Comparison of ENCODE assay signal across 15 mouse cellular contexts in the genomic region with DNA sequence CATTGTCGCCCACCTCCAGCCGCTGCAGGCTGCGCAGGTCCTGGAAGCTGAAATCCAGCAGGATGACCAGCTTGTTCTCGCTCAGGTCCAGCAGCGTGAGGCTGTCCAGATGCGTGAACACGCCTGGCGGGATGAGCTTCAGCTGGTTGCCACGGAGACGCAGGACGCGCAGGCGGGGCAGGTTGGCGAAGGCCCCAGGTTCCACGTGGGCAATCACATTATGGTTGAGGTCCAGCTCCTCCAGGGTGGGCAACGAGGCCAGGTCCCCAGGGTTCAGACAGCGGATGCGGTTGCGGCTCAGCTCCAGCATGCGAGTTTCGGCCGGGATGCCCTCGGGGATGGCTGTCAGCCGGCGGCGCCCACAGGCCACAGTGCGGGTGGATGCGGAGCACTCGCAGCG. TPM values are rescaled to one million over a fixed set of nuclear protein-coding genes. Genes with fewer than 3 reads are reported as not detected.
A peak's percentile ranks its signal among the peaks of the same experiment; 100 is the strongest.
DNase-seq lines count a peak whose midpoint lies in the region; ATAC-seq and TF ChIP-seq lines count a peak whose summit lies in the region.
"Had no signal": no experiment of that assay in that cellular context is flagged by ENCODE, and none has a peak within 500 bp of the region (broad histone marks: within the 10 kb centered on the region; RNA-seq: fewer than 3 reads in every experiment).

No protein-coding gene starts in this region.

- no peak for TF ChIP-seq CTCF in E14TG2a.4 (conservative IDR thresholded peaks at IDR 0.05; ENCODE audit: low read length)
- no peak for TF ChIP-seq CTCF in G1E (IDR thresholded peaks at IDR 0.05; ENCODE audit: low read depth, low read length)

- peaks cover 13% of the 10 kb centered on the region; the same call in 1 of the 2 replicates for H3K9me3 ChIP-seq in heart, embryonic 12.5 days (replicated peaks)
- H3K9me3 ChIP-seq in E14TG2a.4 (ENCODE audit: low read length) (no peaks in the 10 kb centered on the region), G1E (replicated peaks) (peaks cover 18% of the 10 kb centered on the region)
- H3K9me3 ChIP-seq in limb, embryonic 10.5 days (replicated peaks), result no peaks in the 10 kb centered on the region; the same call in 1 of the 2 replicates
- H3K9me3 ChIP-seq: liver, embryonic 12.5 days had no signal

- intact Hi-C loops in heart, postnatal 14 days (cut with DNase I), result no loop called here
- intact Hi-C loops in left cerebral cortex, postnatal 36 days (cut with DNase I), result no loop called here

- peaks cover 46% of the 10 kb centered on the region for H3K4me1 ChIP-seq in heart, embryonic 12.5 days (replicated peaks)
- H3K4me1 ChIP-seq in E14TG2a.4 (replicated peaks; ENCODE audit: low read depth, low read length), result peaks cover 71% of the 10 kb centered on the region
- H3K4me1 ChIP-seq in G1E (ENCODE audit: insufficient read depth, low read depth, low read length), result peaks cover 39% of the 10 kb centered on the region
- H3K4me1 ChIP-seq in limb, embryonic 10.5 days, result peaks cover 46% of the 10 kb centered on the region

- H3K27ac ChIP-seq in heart, embryonic 12.5 days (ENCODE audit: poor library complexity, severe bottlenecking), result no peak overlapping the region
- 0 out of 2 replicates have a peak overlapping the region, but pooled peaks have one; percentile 4 for H3K27ac ChIP-seq in limb, embryonic 10.5 days
- H3K27ac ChIP-seq: embryonic facial prominence, embryonic 12.5 days; liver, embryonic 12.5 days had no signal

- no peak for ATAC-seq in heart, embryonic 12.5 days (ENCODE audit: insufficient number of reproducible peaks, low FRiP score)
- ATAC-seq in G1E (ENCODE audit: extremely low read depth, insufficient number of reproducible peaks, low FRiP score, poor library complexity, severe bottlenecking), result no peak
- no peak for ATAC-seq in granulocyte monocyte progenitor cell, adult 5-6 weeks (replicated peaks; ENCODE audit: poor library complexity, severe bottlenecking)
- ATAC-seq: forebrain, embryonic 14.5 days; liver, embryonic 12.5 days had no signal

- WGBS in heart, embryonic 12.5 days, result 48% methylated on average over 30 of the region's 30 CpGs
- 58% methylated on average over 30 of the region's 30 CpGs for WGBS in limb, embryonic 10.5 days

- no peak for DNase-seq in heart, postnatal 14 days
- DNase-seq in G1E (ENCODE audit: low spot score), result no peak
- DNase-seq in limb, embryonic 10.5 days (ENCODE audit: low spot score), result no peak
- no peak for DNase-seq in left cerebral cortex, postnatal 36 days (ENCODE audit: low spot score in 2 of 2)
- DNase-seq: adrenal gland, postnatal 25 days; cerebellum, adult 11 months; heart, adult 11 months; kidney, postnatal 36 days; lung, postnatal 4 days had no signal

- peaks cover 3% of the 10 kb centered on the region; the same call in 1 of the 2 replicates for H3K36me3 ChIP-seq in heart, embryonic 12.5 days
- H3K36me3 ChIP-seq in E14TG2a.4 (ENCODE audit: insufficient read depth, low read length), result peaks cover 3% of the 10 kb centered on the region
- H3K36me3 ChIP-seq in G1E (replicated peaks), result peaks cover 11% of the 10 kb centered on the region
- peaks cover 2% of the 10 kb centered on the region for H3K36me3 ChIP-seq in limb, embryonic 10.5 days
- H3K36me3 ChIP-seq: embryonic facial prominence, embryonic 12.5 days had no signal

- H3K9ac ChIP-seq in heart, embryonic 12.5 days, result no peak overlapping the region
- H3K9ac ChIP-seq: embryonic facial prominence, embryonic 12.5 days; liver, embryonic 12.5 days had no signal

- H3K4me2 ChIP-seq in heart, embryonic 12.5 days, result no peak overlapping the region
- H3K4me2 ChIP-seq: embryonic facial prominence, embryonic 12.5 days; liver, embryonic 12.5 days had no signal

- H3K27me3 ChIP-seq in heart, embryonic 12.5 days (replicated peaks), result peaks cover 61% of the 10 kb centered on the region
- H3K27me3 ChIP-seq in E14TG2a.4 (ENCODE audit: insufficient read depth, low read length) (peaks cover 76% of the 10 kb centered on the region), G1E (ENCODE audit: insufficient read depth, low read length) (peaks cover 68% of the 10 kb centered on the region)
- H3K27me3 ChIP-seq in limb, embryonic 10.5 days (ENCODE audit: low read depth, poor library complexity, severe bottlenecking), result peaks cover 76% of the 10 kb centered on the region

- peak overlapping the region; percentile 4; the same call in 1 of the 2 replicates for H3K4me3 ChIP-seq in heart, embryonic 12.5 days
- H3K4me3 ChIP-seq in E14TG2a.4 (replicated peaks; ENCODE audit: low read length), result peak overlapping the region; percentile 67
- H3K4me3 ChIP-seq in G1E (ENCODE audit: low read depth, low read length), result peak overlapping the region; percentile 6; the same call in 1 of the 2 replicates
- peak overlapping the region; percentile 16 for H3K4me3 ChIP-seq in limb, embryonic 10.5 days
- H3K4me3 ChIP-seq: embryonic facial prominence, embryonic 12.5 days; liver, embryonic 12.5 days had no signal

RNA-seq across cellular contexts. Expression of a gene that starts 8.2 kb away (rescaled TPM):
- 0.46 and 0.54 TPM in 2 replicates for polyA plus RNA-seq in heart, embryonic 12.5 days (2016; fragmentation: Nextera tagmentation; extraction: Ambion mirVana)
- total RNA-seq in heart, postnatal 14 days (2021), result 1 to 10 TPM; 4.2 to 5.7 TPM
- total RNA-seq in G1E (2014; fragmentation: Nextera tagmentation), result not detected in 2 replicates
- 0.05 and 0.06 TPM in 2 replicates for total RNA-seq in G1E (2017)
- polyA plus RNA-seq in G1E (2012), result not detected in 2 replicates
- polyA plus RNA-seq in limb, embryonic 10.5 days (2016; fragmentation: Nextera tagmentation; extraction: Ambion mirVana), result 0.44 and 0.60 TPM in 2 replicates
- 0.21 TPM in 1 of 2 replicates, not detected in the other for total RNA-seq in granulocyte monocyte progenitor cell, adult 5-6 weeks (2014; fragmentation: Nextera tagmentation)
- 0.15 TPM in 1 of 2 replicates, not detected in the other for total RNA-seq in granulocyte monocyte progenitor cell, adult 5-6 weeks (2017)
- 10 to 100 TPM; 38.5 to 46.7 TPM for total RNA-seq in left cerebral cortex, postnatal 36 days (2021)
- polyA plus RNA-seq: liver, embryonic 12.5 days had no signal

RNA-seq across cellular contexts. Expression of a gene that starts 9.2 kb away (rescaled TPM):
- 1,577 and 1,597 TPM in 2 replicates for polyA plus RNA-seq in heart, embryonic 12.5 days (2016; fragmentation: Nextera tagmentation; extraction: Ambion mirVana)
- 100 to 1,000 TPM; 893 to 962 TPM for total RNA-seq in heart, postnatal 14 days (2021)
- total RNA-seq in G1E (2014; fragmentation: Nextera tagmentation), result 310 and 444 TPM in 2 replicates
- total RNA-seq in G1E (2017), result 228 and 347 TPM in 2 replicates
- 1,655 and 2,091 TPM in 2 replicates for polyA plus RNA-seq in G1E (2012)
- polyA plus RNA-seq in limb, embryonic 10.5 days (2016; fragmentation: Nextera tagmentation; extraction: Ambion mirVana), result 2,414 and 2,486 TPM in 2 replicates
- 1,332 and 1,363 TPM in 2 replicates for total RNA-seq in granulocyte monocyte progenitor cell, adult 5-6 weeks (2014; fragmentation: Nextera tagmentation)
- 324 and 374 TPM in 2 replicates for total RNA-seq in granulocyte monocyte progenitor cell, adult 5-6 weeks (2017)
- 100 to 1,000 TPM; 507 to 583 TPM for total RNA-seq in left cerebral cortex, postnatal 36 days (2021)

RNA-seq across cellular contexts. Expression of a gene that starts 19.4 kb away (rescaled TPM):
- polyA plus RNA-seq in heart, embryonic 12.5 days (2016; fragmentation: Nextera tagmentation; extraction: Ambion mirVana), result 177 and 182 TPM in 2 replicates
- 10 to 100 TPM; 21.3 to 28.3 TPM for total RNA-seq in heart, postnatal 14 days (2021)
- total RNA-seq in G1E (2014; fragmentation: Nextera tagmentation), result 51.2 and 53.5 TPM in 2 replicates
- 282 and 373 TPM in 2 replicates for total RNA-seq in G1E (2017)
- polyA plus RNA-seq in G1E (2012), result 226 and 269 TPM in 2 replicates
- polyA plus RNA-seq in limb, embryonic 10.5 days (2016; fragmentation: Nextera tagmentation; extraction: Ambion mirVana), result 358 and 440 TPM in 2 replicates
- 207 and 210 TPM in 2 replicates for total RNA-seq in granulocyte monocyte progenitor cell, adult 5-6 weeks (2014; fragmentation: Nextera tagmentation)
- total RNA-seq in granulocyte monocyte progenitor cell, adult 5-6 weeks (2017), result 378 and 439 TPM in 2 replicates
- total RNA-seq in left cerebral cortex, postnatal 36 days (2021), result 10 to 100 TPM; 34.2 to 44.0 TPM

RNA-seq across cellular contexts. Expression of a gene that starts 19.5 kb away (rescaled TPM):
- 34.8 and 35.2 TPM in 2 replicates for polyA plus RNA-seq in heart, embryonic 12.5 days (2016; fragmentation: Nextera tagmentation; extraction: Ambion mirVana)
- total RNA-seq in heart, postnatal 14 days (2021), result 10 to 100 TPM; 26.6 to 28.5 TPM
- total RNA-seq in G1E (2014; fragmentation: Nextera tagmentation) (46.0 and 55.1 TPM in 2 replicates), G1E (2017) (18.0 and 22.1 TPM in 2 replicates)
- 76.6 and 92.5 TPM in 2 replicates for polyA plus RNA-seq in G1E (2012)
- 44.9 and 48.5 TPM in 2 replicates for polyA plus RNA-seq in limb, embryonic 10.5 days (2016; fragmentation: Nextera tagmentation; extraction: Ambion mirVana)
- 15.2 and 20.9 TPM in 2 replicates for total RNA-seq in granulocyte monocyte progenitor cell, adult 5-6 weeks (2014; fragmentation: Nextera tagmentation)
- 12.2 and 14.1 TPM in 2 replicates for total RNA-seq in granulocyte monocyte progenitor cell, adult 5-6 weeks (2017)
- total RNA-seq in left cerebral cortex, postnatal 36 days (2021), result 10 to 100 TPM; 53.2 to 66.1 TPM

RNA-seq across cellular contexts. Expression of a gene that starts 22.3 kb away (rescaled TPM):
- polyA plus RNA-seq in heart, embryonic 12.5 days (2016; fragmentation: Nextera tagmentation; extraction: Ambion mirVana), result 6.1 and 6.7 TPM in 2 replicates
- not detected for total RNA-seq in heart, postnatal 14 days (2021)
- not detected in 2 replicates for total RNA-seq in G1E (2014; fragmentation: Nextera tagmentation)
- not detected in 2 replicates for total RNA-seq in G1E (2017)
- polyA plus RNA-seq in G1E (2012), result 0.07 and 0.09 TPM in 2 replicates
- polyA plus RNA-seq in limb, embryonic 10.5 days (2016; fragmentation: Nextera tagmentation; extraction: Ambion mirVana), result 0.74 and 0.80 TPM in 2 replicates
- not detected in 2 replicates for total RNA-seq in granulocyte monocyte progenitor cell, adult 5-6 weeks (2014; fragmentation: Nextera tagmentation)
- total RNA-seq in granulocyte monocyte progenitor cell, adult 5-6 weeks (2017), result not detected in 2 replicates
- total RNA-seq in left cerebral cortex, postnatal 36 days (2021), result 1 to 10 TPM; 5.5 to 5.6 TPM

Comparison
In these comparisons a context has a peak if more than half of its experiments do, and no peak if none do; other contexts are left out.
1. H3K4me3 ChIP-seq: peak in every context shown above with its lines; median percentile 67 in E14TG2a.4; 16 in limb, embryonic 10.5 days; 6 in G1E; 4 in heart, embryonic 12.5 days.
2. RNA of a gene that starts 8.2 kb away (total RNA-seq): 38.5 to 46.7 TPM in left cerebral cortex, postnatal 36 days; 4.2 to 5.7 TPM in heart, postnatal 14 days, 0.15 to 0.21 TPM in granulocyte monocyte progenitor cell, adult 5-6 weeks and 0.05 to 0.06 TPM in G1E; every median in the first group is over 4 times any median in the second.